Mouse (Mus musculus) T-helper 1 cell (primary cell): Measurements from ENCODE around the gene Atf7ip2.

Experiments
- in situ Hi-C: fragments of 300-600 bp; cut with MboI, MseI; formaldehyde crosslinking; loops from one replicate; pipeline ENCODE4 v1.15.1; 2025; ENCODE audit warnings: high pct_unique_total_duplicates

Atf7ip2 gene

GRCm38 (mm10) chr16:10288115-10288514, 95.6 kb downstream of the Atf7ip2 start:
- in situ Hi-C loops, result loop anchor here (10.0 kb wide), 1 partner anchor 457 kb away; no protein-coding TSS in a partner anchor

GRCm38 (mm10) chr16:10297696-10298644, 105.5 kb downstream of the Atf7ip2 start:
- in situ Hi-C loops, result no loop called here

- in situ Hi-C loops, result no loop called here
These were observed 107.1 kb downstream of the Atf7ip2 start for GRCm38 (mm10) chr16:10299637-10300036.

- in situ Hi-C loops, result no loop called here
These were observed 108.0 kb downstream of the Atf7ip2 start for GRCm38 (mm10) chr16:10300231-10301186.
